Mouse (Mus musculus) embryonic facial prominence, embryonic 15.5 days (tissue): ENCODE data around the gene Atp5d. TPM values are rescaled to one million over a fixed set of nuclear protein-coding genes. Genes with fewer than 3 reads are reported as not detected.

Experiments used
- ATAC-seq: fragments of 200-750 bp; cut with Nextera tagmentation; 2 replicates; pipeline ENCODE4 v1.8.0; 2017; ENCODE audit warnings: low read depth, moderate TSS enrichment; ENCODE audit not compliant: insufficient number of reproducible peaks, low FRiP score, low TSS enrichment
- H3K27ac ChIP-seq: fragments of 300-500 bp; sonication (generic); replicated peaks from 2 replicates; pipeline ENCODE4 v1.5.1; 2015; ENCODE audit warnings: mild to moderate bottlenecking, inconsistent platforms
- H3K27me3 ChIP-seq: fragments of 300-500 bp; sonication (generic); 2 replicates; pipeline ENCODE4 v1.6.1; 2015; ENCODE audit warnings: inconsistent platforms
- H3K36me3 ChIP-seq: fragments of 300-500 bp; sonication (generic); 2 replicates; pipeline ENCODE4 v1.6.1; 2015; ENCODE audit warnings: mild to moderate bottlenecking, inconsistent platforms
- H3K4me1 ChIP-seq: fragments of 300-500 bp; sonication (generic); 2 replicates; pipeline ENCODE4 v1.6.1; 2015; ENCODE audit warnings: inconsistent platforms
- H3K4me2 ChIP-seq: fragments of 300-500 bp; sonication (generic); replicated peaks from 2 replicates; pipeline ENCODE4 v1.6.1; 2015; ENCODE audit warnings: mild to moderate bottlenecking, inconsistent platforms
- H3K4me3 ChIP-seq: fragments of 300-500 bp; sonication (generic); replicated peaks from 2 replicates; pipeline ENCODE4 v1.5.1; 2015; ENCODE audit warnings: mild to moderate bottlenecking, inconsistent platforms
- H3K9ac ChIP-seq: fragments of 300-500 bp; sonication (generic); 2 replicates; pipeline ENCODE4 v1.6.1; 2015; ENCODE audit warnings: inconsistent platforms
- H3K9me3 ChIP-seq: fragments of 300-500 bp; sonication (generic); replicated peaks from 2 replicates; pipeline ENCODE4 v1.6.1; 2016; ENCODE audit warnings: inconsistent platforms
- WGBS: fragments of 180-500 bp; shearing (Covaris S2); methylation state at CpG from one replicate; pipeline ENCODE4 v1.1.7; 2015; 5-methylcytosine and 5-hydroxymethylcytosine counted together
- polyA plus RNA-seq: library from polyadenylated mRNA; unstranded; fragments of >200 nt; fragmentation: Nextera tagmentation; extraction: Ambion mirVana; gene quantifications from 2 replicates; pipeline ENCODE4 v1.2.1, GENCODE M21; 2015

Atp5d gene
- polyA plus RNA-seq, 1 experiment from 2014 or later: 516 TPM

DNA sequence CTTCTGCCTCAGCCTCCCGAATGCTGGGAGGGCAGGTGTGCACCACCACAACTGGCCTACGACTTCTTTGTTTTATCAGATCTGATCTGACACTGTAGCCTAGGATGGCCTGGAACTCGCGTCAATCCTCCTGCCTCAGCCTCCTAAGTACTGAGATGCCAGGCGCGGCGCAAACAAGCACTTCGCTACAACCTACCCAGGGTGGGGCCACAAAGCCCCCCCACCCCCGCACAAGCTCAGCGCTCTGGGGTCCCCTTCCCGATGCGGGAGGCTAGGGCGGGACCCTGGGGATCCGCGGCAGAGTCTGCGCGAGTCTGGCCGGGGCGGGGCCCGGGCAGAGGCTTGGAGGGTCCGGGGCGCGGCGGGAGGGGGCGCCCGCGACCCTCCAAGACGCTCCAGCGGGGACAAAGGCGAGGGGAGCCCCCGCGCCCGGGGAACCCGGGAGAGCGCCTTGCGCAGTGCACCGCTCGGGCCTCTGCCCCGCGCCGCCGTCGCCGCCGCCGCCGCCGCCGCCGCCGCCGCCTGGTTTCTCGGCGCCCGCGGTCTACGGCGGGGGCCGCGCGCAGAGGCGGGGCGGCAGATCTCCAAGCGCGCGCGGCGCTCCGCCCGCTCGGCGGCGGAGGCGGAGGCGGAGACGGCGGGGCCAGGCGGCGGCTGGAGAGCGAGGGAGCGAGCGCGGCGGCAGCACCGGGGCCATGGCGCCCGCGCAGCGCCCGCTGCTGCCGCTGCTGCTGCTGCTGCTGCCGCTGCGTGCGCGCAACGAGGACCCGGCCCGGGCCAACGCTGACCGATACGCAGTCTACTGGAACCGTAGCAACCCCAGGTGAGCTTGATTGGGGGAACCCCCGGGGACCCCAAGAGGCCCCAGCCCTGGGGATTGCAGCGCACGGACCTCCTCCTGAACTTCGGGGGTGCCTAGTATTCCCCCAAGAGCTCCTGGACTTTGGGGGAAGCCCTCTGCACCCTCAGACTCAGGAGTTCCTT, 40.9 kb downstream of the Atp5d start, which contains the start of gene Efna2:
Gene Efna2, plus strand, starts transcription at position 415 of the 984 bp plus-strand sequence.
- Histone ChIP-seq H3K9me3 (no peaks in the 10 kb centered on the region), H3K27ac (peak within 1 kb of the TSS; percentile 68), H3K36me3 (peaks cover 11% of the 10 kb centered on the region), H3K4me1 (peaks cover 31% of the 10 kb centered on the region), H3K4me2 (peak within 1 kb of the TSS; percentile 55), H3K4me3 (peak within 1 kb of the TSS; percentile 75), H3K27me3 (no peaks in the 10 kb centered on the region), H3K9ac (peak within 1 kb of the TSS; percentile 78)
- peak; percentile 69 for ATAC-seq
- WGBS: 2% methylated on average over 52 of the region's 106 CpGs

DNA sequence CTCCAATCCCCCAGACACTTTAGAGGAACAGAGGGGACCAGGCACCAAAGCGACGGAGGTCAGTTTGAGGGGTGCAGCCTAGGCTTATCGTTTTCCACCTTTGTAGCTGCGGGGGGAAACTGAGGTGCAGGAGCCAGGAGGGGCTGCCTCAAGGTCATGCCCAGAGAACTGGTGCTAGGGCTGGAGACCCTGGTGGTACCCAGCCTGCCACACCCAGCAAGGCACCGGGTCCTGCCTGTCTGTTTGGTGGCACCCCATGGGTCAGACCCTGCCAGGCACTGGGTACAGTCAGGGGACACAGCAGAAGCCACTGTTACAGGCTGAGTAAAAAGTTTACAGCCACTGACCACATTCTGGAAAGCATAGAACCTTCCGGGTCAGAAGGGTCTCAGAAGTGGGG, 41.9 kb downstream of the Atp5d start:
- Histone ChIP-seq H3K9me3 (no peaks in the 10 kb centered on the region), H3K4me3 (peak overlapping the region; percentile 75), H3K36me3 (peaks cover 11% of the 10 kb centered on the region), H3K27me3 (no peaks in the 10 kb centered on the region), H3K4me1 (peaks cover 25% of the 10 kb centered on the region), H3K27ac (no peak overlapping the region), H3K4me2 (peak overlapping the region; percentile 55), H3K9ac (peak overlapping the region; percentile 78)
- no peak for ATAC-seq
- WGBS: 40% methylated on average over 6 of the region's 6 CpGs

DNA sequence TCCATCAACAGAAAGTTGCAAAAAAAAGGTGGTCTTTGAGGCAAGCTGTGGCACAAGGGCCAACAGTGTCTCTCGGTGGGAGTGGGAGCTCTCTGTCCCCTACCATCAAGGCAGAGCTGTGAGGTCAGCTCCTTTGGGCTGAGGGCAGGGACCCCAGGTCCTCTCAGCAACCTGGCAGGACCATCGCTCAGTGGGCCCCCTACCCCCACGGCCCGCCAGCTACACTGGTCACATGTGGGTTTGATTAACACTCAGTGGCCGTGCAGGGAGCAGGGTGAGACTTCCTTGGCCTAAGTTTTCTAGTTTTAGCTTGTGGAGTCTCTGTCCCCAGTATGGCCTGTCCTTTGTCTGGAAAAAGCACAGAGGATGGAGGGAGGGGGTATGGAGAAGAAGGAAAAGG, 42.4 kb downstream of the Atp5d start:
- no peaks in the 10 kb centered on the region for H3K9me3 ChIP-seq
- H3K27me3 ChIP-seq: no peaks in the 10 kb centered on the region
- 16% methylated on average over 5 of the region's 5 CpGs for WGBS
- peak overlapping the region; percentile 55 for H3K4me2 ChIP-seq
- peak overlapping the region; percentile 12; the same call in 1 of the 2 replicates for H3K9ac ChIP-seq
- ATAC-seq: no peak
- no peak overlapping the region for H3K27ac ChIP-seq
- peaks cover 11% of the 10 kb centered on the region for H3K36me3 ChIP-seq
- H3K4me1 ChIP-seq: peaks cover 21% of the 10 kb centered on the region
- H3K4me3 ChIP-seq: peak overlapping the region; percentile 75

DNA sequence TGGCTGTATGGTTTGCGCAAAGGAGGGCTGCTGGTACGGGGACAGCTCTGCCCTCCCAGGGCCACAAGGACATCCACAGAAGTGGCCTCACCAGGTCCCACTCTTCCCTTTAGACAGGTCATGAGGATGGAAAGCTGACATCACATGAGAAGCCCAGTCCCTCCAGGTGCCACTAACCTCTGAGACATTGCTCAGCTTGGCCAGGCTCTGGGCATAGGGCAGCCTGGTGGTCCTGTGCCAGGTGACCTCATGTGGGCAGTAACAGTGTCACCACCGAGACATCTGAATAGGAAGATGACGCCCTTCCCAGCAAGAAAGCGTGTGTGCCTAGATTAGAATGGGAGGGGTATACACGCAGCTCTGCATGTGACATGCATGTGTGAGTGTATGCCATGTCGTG, 44.1 kb downstream of the Atp5d start:
- 90% methylated on average over 7 of the region's 7 CpGs for WGBS
- Histone ChIP-seq H3K9me3 (no peaks in the 10 kb centered on the region), H3K36me3 (peaks cover 17% of the 10 kb centered on the region), H3K4me1 (peaks cover 20% of the 10 kb centered on the region), H3K27me3 (no peaks in the 10 kb centered on the region), H3K4me3 (no peak overlapping the region), H3K27ac (no peak overlapping the region), H3K4me2 (no peak overlapping the region), H3K9ac (no peak overlapping the region)
- ATAC-seq: no peak

DNA sequence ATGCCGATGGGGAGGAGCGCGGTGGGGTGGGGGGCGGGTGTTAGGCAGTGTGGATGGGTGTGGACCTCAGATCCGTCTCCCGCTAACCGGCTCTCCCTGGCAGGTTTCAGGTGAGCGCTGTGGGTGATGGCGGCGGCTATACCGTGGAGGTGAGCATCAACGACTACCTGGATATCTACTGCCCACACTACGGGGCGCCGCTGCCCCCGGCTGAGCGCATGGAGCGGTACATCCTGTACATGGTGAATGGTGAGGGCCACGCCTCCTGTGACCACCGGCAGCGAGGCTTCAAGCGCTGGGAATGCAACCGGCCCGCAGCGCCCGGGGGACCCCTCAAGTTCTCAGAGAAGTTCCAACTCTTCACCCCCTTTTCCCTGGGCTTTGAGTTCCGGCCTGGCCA, 48.2 kb downstream of the Atp5d start:
- Histone ChIP-seq H3K9me3 (no peaks in the 10 kb centered on the region), H3K4me2 (no peak overlapping the region), H3K27ac (no peak overlapping the region), H3K9ac (no peak overlapping the region), H3K4me1 (peaks cover 20% of the 10 kb centered on the region), H3K36me3 (peaks cover 33% of the 10 kb centered on the region), H3K4me3 (no peak overlapping the region), H3K27me3 (peaks cover 27% of the 10 kb centered on the region)
- WGBS: 50% methylated on average over 27 of the region's 27 CpGs
- ATAC-seq: no peak

DNA sequence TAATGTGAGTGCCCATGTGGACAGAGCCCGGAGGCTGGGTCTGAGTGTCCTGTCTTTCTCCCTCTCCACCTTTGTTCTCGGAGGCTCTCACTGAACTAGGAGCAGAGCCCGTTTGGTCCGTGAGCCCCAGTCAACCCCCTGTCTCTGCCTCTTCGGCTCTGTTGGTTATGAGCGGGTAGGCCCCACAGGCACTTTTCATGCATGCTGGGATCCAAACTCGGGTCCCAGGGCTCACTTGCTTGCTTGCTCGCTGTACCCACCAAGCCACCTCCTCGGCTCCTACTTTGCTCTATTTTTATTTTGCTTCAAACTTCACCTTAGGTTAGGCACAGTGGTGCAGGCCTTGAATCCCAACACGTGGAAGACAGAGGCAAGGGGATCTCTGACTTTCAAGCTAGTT, 49.3 kb downstream of the Atp5d start:
- WGBS: 86% methylated on average over 10 of the region's 10 CpGs
- Histone ChIP-seq H3K4me2 (no peak overlapping the region), H3K9ac (no peak overlapping the region), H3K4me3 (no peak overlapping the region), H3K27ac (no peak overlapping the region), H3K9me3 (no peaks in the 10 kb centered on the region), H3K36me3 (peaks cover 25% of the 10 kb centered on the region; the same call in 1 of the 2 replicates), H3K27me3 (peaks cover 27% of the 10 kb centered on the region), H3K4me1 (peaks cover 20% of the 10 kb centered on the region)
- no peak for ATAC-seq

DNA sequence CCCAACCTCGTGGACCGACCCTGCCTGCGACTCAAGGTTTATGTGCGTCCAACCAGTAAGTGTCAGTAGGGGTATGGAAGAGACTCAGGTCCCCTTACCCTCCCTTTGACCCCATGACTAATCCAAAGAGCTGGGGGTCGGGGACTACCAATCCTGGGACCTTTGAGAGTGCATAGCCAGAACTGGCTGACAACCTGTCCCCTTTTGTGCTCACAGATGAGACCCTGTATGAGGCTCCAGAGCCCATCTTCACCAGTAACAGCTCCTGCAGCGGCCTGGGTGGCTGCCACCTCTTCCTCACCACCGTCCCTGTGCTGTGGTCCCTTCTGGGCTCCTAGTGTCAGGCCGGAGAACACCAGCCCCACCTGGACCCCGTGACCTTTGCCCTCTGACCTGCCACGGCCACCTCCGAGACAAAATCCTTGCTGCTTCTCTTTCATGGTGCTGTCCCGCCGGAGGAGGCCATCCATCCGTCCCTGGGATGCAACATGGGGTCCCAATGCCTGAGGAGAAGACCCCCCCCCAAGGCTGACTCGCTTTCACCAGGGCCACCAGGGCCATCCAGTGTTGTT, 50.1 kb downstream of the Atp5d start:
- Histone ChIP-seq H3K4me3 (no peak overlapping the region), H3K36me3 (peaks cover 22% of the 10 kb centered on the region; the same call in 1 of the 2 replicates), H3K4me1 (peaks cover 20% of the 10 kb centered on the region), H3K4me2 (no peak overlapping the region), H3K9ac (no peak overlapping the region), H3K9me3 (no peaks in the 10 kb centered on the region), H3K27me3 (peaks cover 27% of the 10 kb centered on the region), H3K27ac (no peak overlapping the region)
- WGBS: 70% methylated on average over 15 of the region's 15 CpGs
- ATAC-seq: no peak

DNA sequence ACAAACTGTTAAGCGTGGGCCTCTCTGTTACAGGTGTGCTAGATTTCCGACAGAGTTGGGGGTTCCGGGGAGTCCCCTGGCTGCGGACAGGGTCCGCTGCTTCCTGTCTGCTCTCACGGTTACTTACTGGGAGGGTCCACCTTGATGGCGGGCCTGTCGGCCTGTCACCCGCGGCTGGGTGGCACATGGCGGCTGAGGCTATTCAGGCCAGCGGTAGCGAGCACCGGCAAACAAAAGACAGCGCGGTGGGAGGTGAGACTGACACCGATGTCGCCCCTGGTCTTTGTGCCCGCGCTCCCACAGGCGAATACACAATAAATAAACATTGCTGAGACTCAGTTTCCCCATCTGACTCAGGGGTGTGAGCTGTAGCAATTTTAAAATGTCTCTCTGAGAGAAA, 51.6 kb downstream of the Atp5d start:
- peaks cover 20% of the 10 kb centered on the region for H3K4me1 ChIP-seq
- 16% methylated on average over 21 of the region's 21 CpGs for WGBS
- H3K27ac ChIP-seq: no peak overlapping the region
- H3K9ac ChIP-seq: no peak overlapping the region
- no peaks in the 10 kb centered on the region for H3K9me3 ChIP-seq
- peak overlapping the region; percentile 78 for H3K4me2 ChIP-seq
- peak overlapping the region; percentile 47 for H3K4me3 ChIP-seq
- H3K27me3 ChIP-seq: peaks cover 27% of the 10 kb centered on the region
- ATAC-seq: no peak
- H3K36me3 ChIP-seq: peaks cover 21% of the 10 kb centered on the region; the same call in 1 of the 2 replicates

DNA sequence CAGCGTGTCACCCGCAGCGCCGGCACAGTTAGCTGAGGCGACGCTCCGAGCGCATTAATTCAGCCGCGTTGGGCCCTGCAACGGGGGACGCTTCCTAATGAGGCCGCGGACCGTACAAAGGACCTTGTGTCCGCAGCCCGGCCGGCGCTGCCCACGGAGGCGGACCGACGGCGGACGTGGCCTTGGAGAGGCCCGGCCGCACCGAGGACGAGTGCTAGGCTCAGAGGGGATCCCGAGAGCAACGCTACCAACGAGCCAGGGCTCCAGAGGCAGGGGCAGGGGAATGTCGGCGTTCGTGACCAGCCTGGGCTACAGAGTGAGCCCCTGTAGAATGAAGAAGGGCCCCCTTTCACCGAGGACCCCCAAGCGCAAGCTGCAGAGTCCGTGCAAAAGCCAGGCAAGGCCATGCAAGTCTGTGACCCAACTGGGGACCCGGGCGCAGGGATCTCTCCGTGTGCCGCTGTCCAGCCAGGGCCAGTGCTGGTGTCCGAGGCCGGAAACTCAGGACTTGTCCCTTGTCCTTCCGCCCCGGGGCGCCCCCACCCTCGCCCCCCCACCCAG, 52.1 kb downstream of the Atp5d start:
- H3K9me3 ChIP-seq: no peaks in the 10 kb centered on the region
- H3K4me1 ChIP-seq: peaks cover 20% of the 10 kb centered on the region
- peaks cover 21% of the 10 kb centered on the region; the same call in 1 of the 2 replicates for H3K36me3 ChIP-seq
- peak overlapping the region; percentile 47 for H3K4me3 ChIP-seq
- no peak for ATAC-seq
- H3K4me2 ChIP-seq: peak overlapping the region; percentile 78
- peak overlapping the region; percentile 21; the same call in 1 of the 2 replicates for H3K9ac ChIP-seq
- no peak overlapping the region for H3K27ac ChIP-seq
- H3K27me3 ChIP-seq: peaks cover 27% of the 10 kb centered on the region
- 2% methylated on average over 44 of the region's 48 CpGs for WGBS

DNA sequence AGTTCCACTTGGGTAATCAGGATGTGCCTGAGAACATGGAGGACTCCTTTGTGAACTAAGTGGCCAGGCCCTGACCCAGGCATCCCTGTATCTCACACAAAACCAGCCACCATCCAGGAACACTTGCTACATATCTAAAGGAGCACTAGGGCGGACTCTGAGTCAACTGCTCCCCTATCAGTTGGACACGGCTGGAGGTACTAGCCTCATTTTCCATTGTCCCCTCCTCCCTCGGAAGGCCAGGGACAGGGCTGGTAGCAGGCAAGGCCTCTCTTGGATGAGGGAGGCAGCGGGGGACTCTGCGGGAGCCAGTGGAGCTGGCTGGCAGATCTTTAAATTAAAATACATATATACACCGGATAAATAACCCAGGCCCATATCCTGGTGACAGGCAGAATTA, 55.5 kb downstream of the Atp5d start:
- Histone ChIP-seq H3K27me3 (peaks cover 19% of the 10 kb centered on the region), H3K4me2 (no peak overlapping the region), H3K36me3 (peaks cover 1% of the 10 kb centered on the region; the same call in 1 of the 2 replicates), H3K9me3 (no peaks in the 10 kb centered on the region), H3K27ac (no peak overlapping the region), H3K4me3 (no peak overlapping the region), H3K4me1 (peaks cover 15% of the 10 kb centered on the region), H3K9ac (no peak overlapping the region)
- no peak for ATAC-seq
- WGBS: 82% methylated on average over 6 of the region's 6 CpGs

DNA sequence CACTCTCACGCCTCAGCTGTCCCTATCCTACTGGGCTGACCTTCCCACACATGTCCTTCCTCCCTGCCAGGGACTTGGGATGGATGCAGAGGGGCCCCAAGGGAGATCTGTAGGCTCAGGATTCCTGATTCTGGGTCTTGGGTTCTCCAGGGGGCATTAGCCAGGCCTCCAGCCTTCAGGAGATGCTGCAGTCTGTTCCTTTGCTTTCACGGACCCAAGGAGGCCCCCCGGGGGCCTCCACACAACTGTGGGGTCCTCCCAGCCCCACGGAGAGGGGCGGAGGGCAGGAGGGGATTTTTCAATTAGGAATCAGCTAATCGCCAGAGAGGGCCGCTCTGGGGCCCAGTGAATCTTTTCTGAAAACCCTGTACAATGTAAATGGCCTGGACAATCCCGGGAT, 56.0 kb downstream of the Atp5d start:
- 43% methylated on average over 8 of the region's 8 CpGs for WGBS
- Histone ChIP-seq H3K27ac (no peak overlapping the region), H3K4me3 (no peak overlapping the region), H3K9ac (no peak overlapping the region), H3K9me3 (no peaks in the 10 kb centered on the region), H3K27me3 (peaks cover 15% of the 10 kb centered on the region), H3K4me2 (no peak overlapping the region), H3K4me1 (peaks cover 15% of the 10 kb centered on the region), H3K36me3 (no peaks in the 10 kb centered on the region)
- ATAC-seq: no peak
